21 mouse cellular contexts compared by ENCODE assay signal in genomic region chr2:173183311-173183710, GRCm38 (mm10). TPM values are rescaled to one million over a fixed set of nuclear protein-coding genes. Genes with fewer than 3 reads are reported as not detected.
DNase-seq lines count a peak whose midpoint lies in the region; ATAC-seq and TF ChIP-seq lines count a peak whose summit lies in the region.
"Had no signal": no experiment of that assay in that cellular context is flagged by ENCODE, and none has a peak within 500 bp of the region (broad histone marks: within the 10 kb centered on the region; RNA-seq: fewer than 3 reads in every experiment).

No protein-coding gene starts in this region.

- H3K36me3 ChIP-seq in heart, embryonic 10.5 days, result no peaks in the 10 kb centered on the region
- no peaks in the 10 kb centered on the region for H3K36me3 ChIP-seq in liver, postnatal 0 days (replicated peaks; ENCODE audit: insufficient read depth, low read length)
- H3K36me3 ChIP-seq in liver, embryonic 12.5 days, result no peaks in the 10 kb centered on the region
- H3K36me3 ChIP-seq: heart, embryonic 15.5 days; hindbrain, embryonic 15.5 days; liver, embryonic 13.5 days; neural tube, embryonic 15.5 days had no signal

- no peaks in the 10 kb centered on the region for H3K9me3 ChIP-seq in heart, embryonic 10.5 days
- no peaks in the 10 kb centered on the region for H3K9me3 ChIP-seq in liver, postnatal 0 days (ENCODE audit: low read length)
- no peaks in the 10 kb centered on the region for H3K9me3 ChIP-seq in liver, embryonic 12.5 days (replicated peaks)
- H3K9me3 ChIP-seq: forebrain, embryonic 13.5 days; heart, embryonic 15.5 days; hindbrain, embryonic 15.5 days; liver, embryonic 13.5 days; neural tube, embryonic 15.5 days had no signal

- DNase-seq in heart, embryonic 10.5 days (ENCODE audit: low spot score), result peak; percentile 59
- DNase-seq in heart, adult 9 months (ENCODE audit: low spot score in 2 of 2), result no peak
- DNase-seq in liver, postnatal 0 days, result peak; percentile 11
- peak; percentile 9 for DNase-seq in urinary bladder, adult 2 months (ENCODE audit: low spot score)
- no peak for DNase-seq in urinary bladder, postnatal 25 days (ENCODE audit: low spot score)
- DNase-seq: adrenal gland, postnatal 25 days; cerebellum, adult 11-12 months; cerebellum, adult 9-11 months had no signal

- peaks cover 6% of the 10 kb centered on the region for H3K4me1 ChIP-seq in heart, embryonic 10.5 days
- no peaks in the 10 kb centered on the region for H3K4me1 ChIP-seq in liver, postnatal 0 days (ENCODE audit: insufficient read depth)
- no peaks in the 10 kb centered on the region for H3K4me1 ChIP-seq in liver, embryonic 12.5 days
- H3K4me1 ChIP-seq: forebrain, embryonic 13.5 days; hindbrain, embryonic 15.5 days; liver, embryonic 13.5 days had no signal

- no peak for TF ChIP-seq EP300 in liver, postnatal 0 days (IDR thresholded peaks at IDR 0.05; ENCODE audit: low read depth)

- H3K9ac ChIP-seq in liver, postnatal 0 days (replicated peaks), result no peak overlapping the region
- no peak overlapping the region for H3K9ac ChIP-seq in liver, embryonic 12.5 days
- H3K9ac ChIP-seq: forebrain, embryonic 13.5 days; heart, embryonic 15.5 days; hindbrain, embryonic 15.5 days; liver, embryonic 13.5 days; neural tube, embryonic 15.5 days had no signal

- peaks cover 69% of the 10 kb centered on the region for H3K27me3 ChIP-seq in heart, embryonic 10.5 days (ENCODE audit: insufficient read depth, poor library complexity, severe bottlenecking)
- peaks cover 17% of the 10 kb centered on the region for H3K27me3 ChIP-seq in liver, postnatal 0 days (ENCODE audit: insufficient read depth, low read length)
- H3K27me3 ChIP-seq in liver, embryonic 12.5 days (replicated peaks), result peaks cover 55% of the 10 kb centered on the region
- H3K27me3 ChIP-seq: hindbrain, embryonic 15.5 days; liver, embryonic 13.5 days had no signal

- WGBS in heart, embryonic 10.5 days, result 85% methylated on average over 10 of the region's 10 CpGs
- WGBS in liver, postnatal 0 days (ENCODE audit: insufficient replicate concordance), result 77% methylated on average over 10 of the region's 10 CpGs
- WGBS in liver, embryonic 12.5 days (ENCODE audit: insufficient replicate concordance), result 80% methylated on average over 10 of the region's 10 CpGs

- no peak overlapping the region for H3K4me2 ChIP-seq in liver, postnatal 0 days (ENCODE audit: low read depth, low read length)
- H3K4me2 ChIP-seq in liver, embryonic 12.5 days, result no peak overlapping the region
- H3K4me2 ChIP-seq: forebrain, embryonic 13.5 days; heart, embryonic 15.5 days; hindbrain, embryonic 15.5 days; liver, embryonic 13.5 days; neural tube, embryonic 15.5 days had no signal

- no peak for TF ChIP-seq CTCF in liver, postnatal 0 days (IDR thresholded peaks at IDR 0.05; ENCODE audit: low read depth)

- H3K27ac ChIP-seq in heart, embryonic 10.5 days, result no peak overlapping the region
- no peak overlapping the region for H3K27ac ChIP-seq in liver, postnatal 0 days (ENCODE audit: low read depth)
- H3K27ac ChIP-seq in liver, embryonic 12.5 days, result no peak overlapping the region
- H3K27ac ChIP-seq: forebrain, embryonic 13.5 days; gastrocnemius, adult 2 months; heart, embryonic 15.5 days; hindbrain, embryonic 15.5 days; left cerebral cortex, adult 2 months; liver, embryonic 13.5 days; macrophage; neural tube, embryonic 15.5 days had no signal

- ATAC-seq in liver, postnatal 0 days, result no peak
- no peak for ATAC-seq in liver, embryonic 12.5 days
- ATAC-seq in frontal cortex, adult (ENCODE audit: low TSS enrichment), result no peak
- ATAC-seq: inflammation-experienced regulatory T-cells, adult 6 months had no signal

- H3K4me3 ChIP-seq in heart, embryonic 10.5 days, result no peak overlapping the region
- no peak overlapping the region for H3K4me3 ChIP-seq in liver, postnatal 0 days (ENCODE audit: low read depth, low read length)
- no peak overlapping the region for H3K4me3 ChIP-seq in liver, embryonic 12.5 days
- H3K4me3 ChIP-seq: erythroblast, embryonic 14.5 days; forebrain, embryonic 13.5 days; gastrocnemius, adult 2 months; heart, embryonic 15.5 days; hindbrain, embryonic 15.5 days; left cerebral cortex, adult 2 months; liver, embryonic 13.5 days; neural tube, embryonic 15.5 days had no signal

RNA-seq across cellular contexts. Expression of gene Pck1, which starts 30.5 kb away (rescaled TPM):
- polyA plus RNA-seq in heart, embryonic 10.5 days (2016; fragmentation: Nextera tagmentation; extraction: Ambion mirVana), result not detected in 2 replicates
- polyA plus RNA-seq in liver, postnatal 0 days (2015; fragmentation: Nextera tagmentation; extraction: Ambion mirVana), result 414 and 703 TPM in 2 replicates
- polyA plus RNA-seq in liver, embryonic 12.5 days (2016; fragmentation: Nextera tagmentation; extraction: Ambion mirVana), result 0.07 and 0.20 TPM in 2 replicates
- 5.4 and 5.9 TPM in 2 replicates for polyA plus RNA-seq in urinary bladder, adult 2 months (2012; rRNA removed)
- polyA plus RNA-seq: forebrain, embryonic 13.5 days; hindbrain, embryonic 15.5 days; inflammation-experienced regulatory T-cells, adult 6 months; macrophage; midbrain, embryonic 14.5 days; neural tube, embryonic 15.5 days had no signal

RNA-seq across cellular contexts. Expression of gene Zbp1, which starts 35.4 kb away (rescaled TPM):
- not detected in 2 replicates for polyA plus RNA-seq in heart, embryonic 10.5 days (2016; fragmentation: Nextera tagmentation; extraction: Ambion mirVana)
- polyA plus RNA-seq in liver, postnatal 0 days (2015; fragmentation: Nextera tagmentation; extraction: Ambion mirVana), result 4.9 and 6.7 TPM in 2 replicates
- 0.21 and 0.36 TPM in 2 replicates for polyA plus RNA-seq in liver, embryonic 12.5 days (2016; fragmentation: Nextera tagmentation; extraction: Ambion mirVana)
- polyA plus RNA-seq in urinary bladder, adult 2 months (2012; rRNA removed), result 11.3 and 15.7 TPM in 2 replicates
- polyA plus RNA-seq: erythroblast, embryonic 14.5 days; forebrain, embryonic 13.5 days had no signal

Comparison
In these comparisons a context has a peak if more than half of its experiments do, and no peak if none do; other contexts are left out.
1. DNase-seq: peak in heart, embryonic 10.5 days (single experiment), liver, postnatal 0 days (single experiment) and urinary bladder, adult 2 months (single experiment); none in heart, adult 9 months (0 of 2) and urinary bladder, postnatal 25 days (single experiment).
2. RNA of gene Pck1, which starts 30.5 kb away (polyA plus RNA-seq): 414 to 703 TPM in liver, postnatal 0 days; 5.4 to 5.9 TPM in urinary bladder, adult 2 months, 0.07 to 0.20 TPM in liver, embryonic 12.5 days and not detected in heart, embryonic 10.5 days; every median in the first group is over 10 times any median in the second.